Mouse (Mus musculus) testis, adult 2 months (tissue): ENCODE data around the gene Usp37.

Source experiments
- CTCF ChIP-seq: fragments of 200-500 bp; IDR thresholded peaks from 2 replicates; pipeline ENCODE4 v1.5.1; 2012; ENCODE audit warnings: low read depth, mild to moderate bottlenecking, inconsistent platforms, low read length, moderate library complexity; ENCODE audit not compliant: control insufficient read depth, insufficient read depth, insufficient replicate concordance
- POLR2A ChIP-seq: fragments of 200-500 bp; IDR thresholded peaks from 2 replicates; pipeline ENCODE4 v1.6.1; 2012; ENCODE audit warnings: low read depth, mild to moderate bottlenecking, inconsistent platforms, low read length, moderate library complexity; ENCODE audit not compliant: control insufficient read depth

DNA sequence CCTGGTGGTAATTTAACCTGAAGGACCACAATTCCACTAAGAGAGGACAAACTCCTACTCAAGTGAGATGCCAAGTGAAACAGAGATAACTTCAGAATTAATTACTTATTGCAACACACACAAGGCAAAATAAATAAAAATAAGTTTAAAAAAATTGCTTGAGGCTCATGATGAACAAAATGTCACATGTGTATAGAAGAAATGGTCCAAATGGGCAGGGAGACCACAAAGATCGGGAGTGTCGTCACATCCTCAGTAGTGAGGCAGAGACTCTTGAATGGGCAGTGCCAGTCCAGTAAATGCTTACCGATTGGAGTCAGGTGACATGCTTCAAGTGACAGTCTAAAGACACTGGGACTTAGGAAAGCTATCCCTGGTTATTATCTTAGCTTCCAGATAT, 143.6 kb downstream of the Usp37 start:
- no peak for TF ChIP-seq POLR2A
- no peak for TF ChIP-seq CTCF
